Mouse (Mus musculus) testis, adult 2 months (tissue): ENCODE results near the gene Ugt1a2. TPM values are rescaled to one million over a fixed set of nuclear protein-coding genes. Genes with fewer than 3 reads are reported as not detected.

ENCODE experiments used
- H3K27ac ChIP-seq: fragments of 200-500 bp; 2 replicates; pipeline ENCODE4 v1.5.1; 2012; ENCODE audit warnings: low read depth, low read length; ENCODE audit not compliant: control insufficient read depth, insufficient read depth
- H3K27me3 ChIP-seq: fragments of 200-500 bp; 2 replicates; pipeline ENCODE4 v1.6.1; 2012; ENCODE audit warnings: mild to moderate bottlenecking, low read length, moderate library complexity; ENCODE audit not compliant: control insufficient read depth, insufficient read depth
- H3K36me3 ChIP-seq: fragments of 200-500 bp; 2 replicates; pipeline ENCODE4 v1.6.1; 2012; ENCODE audit warnings: mild to moderate bottlenecking, low read length; ENCODE audit not compliant: control insufficient read depth, insufficient read depth
- H3K4me1 ChIP-seq: fragments of 200-500 bp; 2 replicates; pipeline ENCODE4 v1.6.1; 2012; ENCODE audit warnings: low read length; ENCODE audit not compliant: control insufficient read depth, insufficient read depth
- H3K4me3 ChIP-seq: fragments of 200-500 bp; 2 replicates; pipeline ENCODE4 v1.5.1; 2012; ENCODE audit warnings: low read depth, mild to moderate bottlenecking, low read length, moderate library complexity, mixed read lengths; ENCODE audit not compliant: control insufficient read depth
- CTCF ChIP-seq: fragments of 200-500 bp; IDR thresholded peaks from 2 replicates; pipeline ENCODE4 v1.5.1; 2012; ENCODE audit warnings: low read depth, mild to moderate bottlenecking, inconsistent platforms, low read length, moderate library complexity; ENCODE audit not compliant: control insufficient read depth, insufficient read depth, insufficient replicate concordance
- POLR2A ChIP-seq: fragments of 200-500 bp; IDR thresholded peaks from 2 replicates; pipeline ENCODE4 v1.6.1; 2012; ENCODE audit warnings: low read depth, mild to moderate bottlenecking, inconsistent platforms, low read length, moderate library complexity; ENCODE audit not compliant: control insufficient read depth
- polyA plus RNA-seq: library from polyadenylated mRNA; depleted of rRNA; stranded (reverse); fragments of >200 nt; gene quantifications from 2 replicates; pipeline ENCODE4 v1.2.3, GENCODE M21; 2012; rRNA removed

Gene Ugt1a2
- polyA plus RNA-seq, 1 experiment, result 0.06 TPM

DNA sequence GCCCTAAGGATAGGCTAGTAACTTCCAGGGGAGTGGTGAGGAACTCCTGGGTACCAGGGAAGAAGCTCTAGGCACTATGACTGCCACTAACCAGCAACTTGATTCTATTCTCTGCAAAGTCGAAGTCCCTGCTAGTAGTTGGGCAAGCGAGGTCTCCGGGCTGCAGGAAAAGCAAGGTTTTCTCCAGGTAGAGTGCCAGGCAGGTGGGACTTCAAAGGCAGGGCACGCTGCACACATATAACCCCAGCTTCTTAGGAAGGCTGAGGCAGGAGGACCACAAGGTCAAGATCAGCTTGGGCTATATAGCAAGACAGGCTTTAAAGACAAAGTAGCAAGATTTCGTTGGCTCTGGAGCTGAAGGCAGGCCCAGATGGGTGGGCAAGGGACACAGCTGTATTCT lies 63.4 kb downstream of the Ugt1a2 start:
- Histone ChIP-seq H3K27ac (no peak overlapping the region), H3K27me3 (no peaks in the 10 kb centered on the region), H3K36me3 (peaks cover 42% of the 10 kb centered on the region), H3K4me3 (no peak overlapping the region), H3K4me1 (no peaks in the 10 kb centered on the region; the same call in 1 of the 2 replicates)
- TF ChIP-seq POLR2A (no peak), CTCF (no peak)

DNA sequence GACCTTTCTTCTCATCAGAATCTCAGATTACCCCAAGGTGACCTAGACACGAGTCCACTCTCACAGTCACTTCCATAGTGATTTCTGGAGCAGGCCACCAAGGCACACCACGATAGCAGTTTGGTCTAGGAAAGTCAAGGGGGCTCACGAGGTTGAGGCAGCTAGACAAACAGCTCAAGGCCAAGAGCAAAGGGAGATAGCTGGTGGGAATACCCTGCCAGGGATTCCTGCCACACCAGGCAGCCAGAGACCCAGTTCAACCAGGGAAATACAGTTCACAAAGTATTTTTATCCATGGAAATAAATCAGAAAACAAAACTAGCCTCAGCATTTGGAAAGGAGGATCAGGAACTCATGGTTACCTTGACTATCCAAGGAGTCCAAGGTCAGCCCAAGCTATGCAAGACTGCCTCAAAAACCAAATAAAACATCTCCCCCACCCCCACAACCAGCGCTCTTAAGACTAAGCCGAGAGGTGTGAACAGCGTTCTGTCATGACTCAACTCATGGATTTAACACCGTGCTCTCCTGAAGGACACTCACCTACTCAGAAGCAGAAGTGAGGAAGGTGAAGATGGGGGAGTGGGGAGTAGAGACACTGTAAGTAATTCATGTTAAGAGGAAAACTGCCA lies 64.0 kb downstream of the Ugt1a2 start:
- no peak overlapping the region for H3K4me3 ChIP-seq
- H3K36me3 ChIP-seq, result peaks cover 46% of the 10 kb centered on the region
- H3K27ac ChIP-seq, result no peak overlapping the region
- no peaks in the 10 kb centered on the region; the same call in 1 of the 2 replicates for H3K4me1 ChIP-seq
- H3K27me3 ChIP-seq, result no peaks in the 10 kb centered on the region
- TF ChIP-seq CTCF, result no peak

DNA sequence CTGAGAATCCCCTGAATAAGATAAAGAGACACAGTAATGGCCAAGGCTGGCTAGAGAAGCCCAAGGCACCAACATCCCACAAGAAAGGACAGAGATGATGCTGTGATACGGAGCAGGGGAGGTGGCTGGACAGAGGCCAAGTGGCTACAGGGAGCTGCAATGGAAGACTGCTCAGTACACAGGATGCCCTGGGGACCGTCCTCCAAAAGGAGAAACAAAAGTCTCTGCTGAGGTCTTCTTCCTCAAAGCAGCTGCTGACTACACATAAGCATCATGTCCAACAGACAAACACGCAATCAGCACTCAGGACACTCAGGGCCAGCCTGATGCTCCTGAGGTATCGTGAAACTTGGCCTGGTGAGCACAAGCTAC lies 64.5 kb downstream of the Ugt1a2 start:
- TF ChIP-seq POLR2A, result no peak
- no peak for TF ChIP-seq CTCF
- H3K36me3 ChIP-seq, result peaks cover 50% of the 10 kb centered on the region
- no peak overlapping the region for H3K27ac ChIP-seq
- no peaks in the 10 kb centered on the region; the same call in 1 of the 2 replicates for H3K4me1 ChIP-seq
- no peaks in the 10 kb centered on the region for H3K27me3 ChIP-seq
- no peak overlapping the region for H3K4me3 ChIP-seq

DNA sequence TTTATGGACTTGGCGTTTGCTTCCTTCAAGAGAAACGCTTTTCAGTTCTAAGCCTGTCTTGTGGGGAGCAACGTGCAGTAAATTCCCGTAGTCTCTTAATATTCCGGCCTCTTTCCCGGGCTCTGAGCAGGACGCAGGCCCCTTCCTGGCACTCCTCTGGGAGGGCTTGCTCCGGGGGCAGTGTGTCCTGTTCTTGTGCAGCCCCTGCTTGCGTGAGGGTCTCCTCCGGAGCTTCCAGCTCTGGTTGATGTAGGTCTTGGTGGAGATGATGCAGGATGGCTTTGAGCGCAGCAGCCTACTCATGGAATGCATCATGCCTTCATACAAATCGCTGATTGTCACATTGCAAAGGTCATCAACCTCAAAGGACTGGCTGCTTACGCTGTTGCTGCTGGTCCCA lies 65.7 kb downstream of the Ugt1a2 start:
- no peak overlapping the region for H3K27ac ChIP-seq
- no peaks in the 10 kb centered on the region for H3K4me1 ChIP-seq
- H3K4me3 ChIP-seq, result no peak overlapping the region
- TF ChIP-seq CTCF, result no peak
- no peak for TF ChIP-seq POLR2A
- no peaks in the 10 kb centered on the region for H3K27me3 ChIP-seq
- peaks cover 49% of the 10 kb centered on the region for H3K36me3 ChIP-seq

DNA sequence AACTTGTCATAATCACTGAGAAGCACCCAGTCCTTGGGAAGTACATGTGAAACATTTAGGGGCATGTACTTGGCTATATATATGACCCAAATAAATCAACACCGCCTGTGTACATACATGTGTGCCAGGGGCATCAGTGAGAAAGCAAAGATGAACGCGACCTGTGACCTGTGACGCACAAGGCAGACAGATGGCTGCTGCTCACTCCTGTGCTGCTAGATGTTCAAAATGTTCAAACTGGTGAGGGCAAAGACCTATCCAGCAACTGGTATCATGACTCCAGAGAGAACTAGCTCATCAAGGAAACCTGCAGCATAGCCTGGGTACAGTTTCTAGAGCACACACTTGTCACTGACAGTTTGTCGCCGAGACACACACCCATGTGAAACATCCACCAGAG lies 67.1 kb downstream of the Ugt1a2 start:
- no peak overlapping the region for H3K4me3 ChIP-seq
- H3K27me3 ChIP-seq, result no peaks in the 10 kb centered on the region
- H3K27ac ChIP-seq, result no peak overlapping the region
- H3K4me1 ChIP-seq, result no peaks in the 10 kb centered on the region
- peaks cover 49% of the 10 kb centered on the region for H3K36me3 ChIP-seq
- TF ChIP-seq POLR2A (no peak), CTCF (no peak)

DNA sequence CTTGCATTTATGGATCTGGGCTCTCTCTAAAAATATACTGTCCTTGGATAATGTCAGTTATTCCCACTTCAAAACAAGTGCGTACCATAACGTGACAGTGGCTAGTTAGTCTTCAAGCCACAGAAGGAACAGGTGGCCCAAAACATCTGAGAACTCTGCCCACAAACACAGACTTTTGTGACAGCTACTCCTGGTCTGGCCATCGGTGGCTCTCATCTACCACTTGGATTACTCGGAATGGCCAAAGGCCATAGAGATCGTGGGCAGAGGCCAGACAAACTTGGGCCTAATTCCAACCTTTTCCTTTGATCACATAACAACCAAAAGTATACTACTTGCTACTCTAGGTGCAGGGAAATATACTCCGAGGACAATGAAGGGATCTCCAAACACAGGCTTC lies 67.7 kb downstream of the Ugt1a2 start:
- Histone ChIP-seq H3K4me3 (no peak overlapping the region), H3K27ac (no peak overlapping the region), H3K4me1 (no peaks in the 10 kb centered on the region), H3K27me3 (no peaks in the 10 kb centered on the region), H3K36me3 (peaks cover 48% of the 10 kb centered on the region)
- TF ChIP-seq CTCF (no peak), POLR2A (no peak)

Other genes with a start within 250 kb of the Ugt1a2 start
- gene Usp40, start 192.1 kb upstream of the Ugt1a2 start, polyA plus RNA-seq, result 6.4 and 7.6 TPM in 2 replicates
- not detected in 2 replicates for gene Ugt1a10, start 145.2 kb upstream of the Ugt1a2 start, polyA plus RNA-seq
- 0.06 TPM in 1 of 2 replicates, not detected in the other for gene Ugt1a9, start 129.8 kb upstream of the Ugt1a2 start, polyA plus RNA-seq
- gene Ugt1a8, start 112.8 kb upstream of the Ugt1a2 start, polyA plus RNA-seq, result not detected in 2 replicates
- gene Ugt1a7c, start 105.5 kb upstream of the Ugt1a2 start, polyA plus RNA-seq, result 4.3 and 6.5 TPM in 2 replicates
- 1.0 and 7.4 TPM in 2 replicates for gene Ugt1a6b, start 97.3 kb upstream of the Ugt1a2 start, polyA plus RNA-seq
- gene Ugt1a6a, start 65.8 kb upstream of the Ugt1a2 start, polyA plus RNA-seq, result 23.3 and 26.9 TPM in 2 replicates
- gene Ugt1a5, start 34.6 kb upstream of the Ugt1a2 start, polyA plus RNA-seq, result 0.09 and 0.20 TPM in 2 replicates
- gene Dnajb3, start 5.2 kb downstream of the Ugt1a2 start, polyA plus RNA-seq, result 1,175 and 1,313 TPM in 2 replicates
- 0.67 and 0.94 TPM in 2 replicates for gene Ugt1a1, start 11.4 kb downstream of the Ugt1a2 start, polyA plus RNA-seq
- 116 and 122 TPM in 2 replicates for gene Mroh2a, start 26.4 kb downstream of the Ugt1a2 start, polyA plus RNA-seq
- gene Hjurp, start 77.0 kb downstream of the Ugt1a2 start, polyA plus RNA-seq, result 29.1 and 34.3 TPM in 2 replicates
- gene Trpm8, start 77.1 kb downstream of the Ugt1a2 start, polyA plus RNA-seq, result 4.3 and 4.7 TPM in 2 replicates
- gene Spp2, start 206.4 kb downstream of the Ugt1a2 start, polyA plus RNA-seq, result not detected in 2 replicates